23 mouse cellular contexts compared by ENCODE assay signal in the genomic region with DNA sequence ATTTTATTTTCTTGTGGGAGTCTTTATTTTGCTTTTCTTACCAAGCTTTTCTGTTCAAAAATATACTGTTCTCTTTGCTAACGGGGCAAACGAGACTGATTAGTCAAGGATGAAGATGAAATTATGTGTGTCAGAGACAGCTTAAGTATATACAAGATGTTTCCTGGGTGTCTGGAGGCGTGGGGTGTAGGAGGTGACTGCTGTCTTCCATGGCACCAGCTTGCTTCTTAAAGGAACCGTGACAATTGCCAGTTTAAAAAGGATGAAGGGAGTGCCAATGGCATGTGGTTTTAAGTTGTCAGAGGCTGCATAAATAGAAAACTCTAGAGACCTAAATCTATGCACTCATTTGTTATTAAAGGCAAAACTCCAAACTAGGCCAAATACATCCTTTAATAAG.
A peak's percentile ranks its signal among the peaks of the same experiment; 100 is the strongest.
DNase-seq lines count a peak whose midpoint lies in the region; ATAC-seq and TF ChIP-seq lines count a peak whose summit lies in the region.
"Had no signal": no experiment of that assay in that cellular context is flagged by ENCODE, and none has a peak within 500 bp of the region (broad histone marks: within the 10 kb centered on the region; RNA-seq: fewer than 3 reads in every experiment).

No protein-coding gene starts in this region.

- no peaks in the 10 kb centered on the region for H3K27me3 ChIP-seq in midbrain, embryonic 16.5 days (ENCODE audit: control insufficient read depth, insufficient read depth, low read depth, low read length)
- H3K27me3 ChIP-seq: CH12.LX; embryonic facial prominence, embryonic 12.5 days; heart, embryonic 13.5 days; hindbrain, embryonic 15.5 days; liver, embryonic 12.5 days had no signal

- H3K27ac ChIP-seq in gastrocnemius, adult 2 months = no peak overlapping the region
- H3K27ac ChIP-seq in midbrain, embryonic 16.5 days (ENCODE audit: low read length) = no peak overlapping the region
- H3K27ac ChIP-seq: embryonic facial prominence, embryonic 12.5 days; heart, embryonic 13.5 days; hindbrain, embryonic 15.5 days; liver, embryonic 12.5 days; midbrain, embryonic 10.5 days; stomach, postnatal 0 days had no signal

- H3K4me1 ChIP-seq in midbrain, embryonic 16.5 days (ENCODE audit: control insufficient read depth, insufficient read depth, low read length) = no peaks in the 10 kb centered on the region
- H3K4me1 ChIP-seq: embryonic facial prominence, embryonic 12.5 days; heart, embryonic 13.5 days; hindbrain, embryonic 15.5 days; liver, embryonic 12.5 days had no signal

- no peak for TF ChIP-seq CTCF in gastrocnemius, adult 2 months (IDR thresholded peaks at IDR 0.05)

- peak; percentile 54 for DNase-seq in layer of hippocampus, adult 11-12 months (ENCODE audit: low spot score)
- no peak for DNase-seq in layer of hippocampus, postnatal 25 days (ENCODE audit: extremely low spot score in 1 of 2, low spot score in 1 of 2)
- DNase-seq in left cerebral cortex, adult 18-20 months (ENCODE audit: low spot score in 2 of 2) = peak; percentile 75 to 87
- DNase-seq in right cerebral cortex, postnatal 10 days (ENCODE audit: low spot score in 2 of 2) = peak; percentile 70 to 87
- no peak for DNase-seq in gastrocnemius, adult 2 months
- DNase-seq in gastrocnemius, postnatal 25 days = no peak
- DNase-seq: cerebellum, postnatal 25 days; heart, adult 11 months; heart, postnatal 36 days; kidney, postnatal 10 days; lung, embryonic 14.5 days; lung, postnatal 4 days; thymus, postnatal 25 days had no signal

- H3K4me2 ChIP-seq in midbrain, embryonic 16.5 days (ENCODE audit: low read length) = no peak overlapping the region
- H3K4me2 ChIP-seq: embryonic facial prominence, embryonic 12.5 days; heart, embryonic 13.5 days; hindbrain, embryonic 15.5 days; liver, embryonic 12.5 days; lung, embryonic 14.5 days had no signal

- H3K36me3 ChIP-seq in midbrain, embryonic 16.5 days (ENCODE audit: control insufficient read depth, insufficient read depth, low read length) = no peaks in the 10 kb centered on the region
- H3K36me3 ChIP-seq: embryonic facial prominence, embryonic 12.5 days; heart, embryonic 13.5 days; liver, embryonic 12.5 days; midbrain, embryonic 10.5 days had no signal

- no peaks in the 10 kb centered on the region for H3K9me3 ChIP-seq in midbrain, embryonic 16.5 days (replicated peaks; ENCODE audit: control insufficient read depth, low read length, poor library complexity, severe bottlenecking)
- H3K9me3 ChIP-seq: embryonic facial prominence, embryonic 12.5 days; heart, embryonic 13.5 days; hindbrain, embryonic 15.5 days; liver, embryonic 12.5 days; midbrain, embryonic 10.5 days had no signal

- intact Hi-C loops in gastrocnemius, adult 2 months (cut with DNase I) = no loop called here

- H3K9ac ChIP-seq in midbrain, embryonic 16.5 days (ENCODE audit: low read depth, low read length) = no peak overlapping the region
- H3K9ac ChIP-seq: embryonic facial prominence, embryonic 12.5 days; heart, embryonic 13.5 days; hindbrain, embryonic 15.5 days; liver, embryonic 12.5 days; lung, embryonic 14.5 days had no signal

- WGBS in midbrain, embryonic 16.5 days = 49% methylated on average over 4 of the region's 4 CpGs

- peak; percentile 74 for ATAC-seq in frontal cortex, adult (ENCODE audit: low TSS enrichment)
- ATAC-seq in midbrain, embryonic 16.5 days = no peak
- ATAC-seq: intestine, postnatal 0 days; liver, embryonic 12.5 days had no signal

- H3K4me3 ChIP-seq in gastrocnemius, adult 2 months = no peak overlapping the region
- no peak overlapping the region for H3K4me3 ChIP-seq in midbrain, embryonic 16.5 days (ENCODE audit: low read depth, low read length)
- H3K4me3 ChIP-seq: embryonic facial prominence, embryonic 12.5 days; heart, embryonic 13.5 days; hindbrain, embryonic 15.5 days; liver, embryonic 12.5 days; midbrain, embryonic 10.5 days had no signal

Comparison
In these comparisons a context has a peak if more than half of its experiments do, and no peak if none do; other contexts are left out.
1. DNase-seq: peak in layer of hippocampus, adult 11-12 months (single experiment), left cerebral cortex, adult 18-20 months (2 of 2) and right cerebral cortex, postnatal 10 days (2 of 2); none in layer of hippocampus, postnatal 25 days (0 of 2), gastrocnemius, adult 2 months (single experiment) and gastrocnemius, postnatal 25 days (single experiment).